Mouse (Mus musculus) cerebellum, postnatal 14 days (tissue): ENCODE data around the gene Cdk6.
"Not testable (repeated sequence)": the region's sequence is repeated elsewhere in the genome, so short reads cannot be mapped to it uniquely, and the experiment has no call there.

Source experiments
- DNase-seq, 2 experiments: peaks; one replicate each; pipeline ENCODE4 v3.0.0; 2021; ENCODE audit warnings: mixed read lengths in 2 of 2

Gene Cdk6

GRCm38 (mm10) chr5:3345540-3345939 lies 4.3 kb downstream of the Cdk6 start:
- DNase-seq = not testable (repeated sequence)

DNA sequence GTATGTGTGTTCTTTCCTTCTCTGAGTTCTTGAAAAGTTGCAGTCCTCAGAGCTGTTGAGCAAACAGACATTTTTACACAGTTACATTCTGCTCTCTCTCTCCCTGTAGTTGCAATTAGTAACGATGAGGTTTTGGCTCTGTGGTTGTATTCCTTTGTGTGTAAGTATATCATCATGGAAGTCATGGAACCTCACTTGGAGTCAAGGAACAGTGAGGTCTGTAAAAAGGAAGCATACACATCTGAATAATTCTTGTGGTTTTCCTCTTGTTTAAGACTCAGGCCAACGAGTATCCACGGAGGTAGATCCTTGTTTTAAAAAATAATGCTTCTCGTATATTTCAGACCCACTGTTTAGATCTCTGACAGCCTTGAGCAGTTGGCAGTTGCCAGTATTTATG lies 8.1 kb downstream of the Cdk6 start:
- DNase-seq = not testable (repeated sequence)

DNA sequence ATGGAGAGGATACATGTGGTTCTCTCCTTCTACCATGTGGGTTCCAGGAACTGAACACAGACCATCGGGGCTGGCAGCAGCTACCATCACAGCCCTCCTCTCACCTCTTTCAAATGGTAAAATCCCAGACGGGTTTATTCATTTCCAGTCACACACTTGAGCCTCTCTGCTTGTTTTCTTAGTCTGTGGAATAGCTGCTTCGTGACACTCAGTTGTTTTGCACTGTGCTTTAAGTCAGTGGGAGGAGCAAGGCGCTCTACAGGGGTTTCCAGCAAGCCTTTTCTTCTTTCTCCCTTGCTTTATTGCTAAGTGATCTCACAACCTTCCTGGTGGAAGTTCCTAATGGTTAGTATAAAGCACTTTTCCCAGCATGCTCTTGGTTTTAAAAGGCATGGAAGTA lies 10.6 kb downstream of the Cdk6 start:
- not testable (repeated sequence) for DNase-seq

GRCm38 (mm10) chr5:3352314-3352713 lies 11.0 kb downstream of the Cdk6 start:
- no peak for DNase-seq

DNA sequence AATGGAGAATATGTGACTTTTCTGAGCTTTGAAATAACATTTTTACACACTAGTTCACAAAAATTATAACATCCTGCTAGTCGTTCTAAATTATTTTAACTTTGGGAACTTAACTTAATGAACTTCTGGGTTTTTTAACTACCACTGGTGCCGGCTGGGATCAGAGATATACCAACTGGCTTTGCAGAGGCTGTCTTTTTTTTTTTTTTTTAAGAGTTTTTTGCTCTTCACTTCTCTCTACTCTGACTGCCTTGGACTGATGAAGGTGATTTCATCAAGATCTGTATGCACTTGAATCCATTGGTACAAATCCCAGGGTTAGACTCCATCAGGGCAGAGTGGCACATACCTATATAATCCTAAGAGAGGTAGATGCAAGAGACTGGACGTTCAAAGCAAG lies 11.5 kb downstream of the Cdk6 start:
- no peak for DNase-seq

DNA sequence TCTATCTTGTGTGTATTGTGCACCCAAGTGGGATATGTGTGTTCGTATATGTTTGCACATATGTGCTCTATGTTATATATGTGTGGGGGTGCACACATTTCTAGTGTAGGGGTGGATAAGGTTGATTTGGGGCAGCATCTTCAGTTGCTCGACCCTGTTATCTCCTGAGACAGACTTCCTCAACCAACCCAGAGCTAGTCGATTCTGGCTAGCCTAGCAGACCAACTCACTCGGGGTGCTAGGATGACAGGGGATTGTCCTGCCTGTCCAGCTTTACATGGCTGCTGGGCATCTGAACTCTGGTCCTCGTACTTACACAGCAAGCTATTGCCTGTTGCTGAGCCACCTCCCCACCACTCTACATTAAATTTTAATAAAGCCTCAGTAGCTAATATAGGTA lies 13.0 kb downstream of the Cdk6 start:
- no peak for DNase-seq

DNA sequence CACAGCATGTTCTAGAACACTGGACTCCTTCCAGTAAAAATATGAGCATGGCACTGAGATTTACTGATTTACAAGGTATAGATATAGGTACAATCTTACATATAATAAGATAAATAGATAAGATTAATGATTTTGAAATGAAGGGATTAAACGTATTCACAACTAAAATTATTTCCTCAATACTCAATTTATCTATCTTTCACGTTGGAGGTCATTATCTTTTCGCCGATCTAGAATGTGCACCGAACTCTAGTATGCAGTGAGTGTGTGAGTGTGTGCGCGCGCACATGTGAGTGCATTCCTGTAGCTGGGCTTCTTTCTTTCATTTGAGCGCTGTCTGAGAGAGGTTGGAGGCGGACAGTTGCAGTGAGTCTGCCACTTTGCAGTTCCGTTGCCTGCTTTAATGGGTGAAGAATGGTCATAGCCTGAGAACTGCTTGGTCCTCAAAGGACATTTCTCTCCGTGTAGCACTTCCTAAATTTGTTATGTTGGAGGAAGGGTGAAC lies 13.8 kb downstream of the Cdk6 start:
- DNase-seq = no peak

DNA sequence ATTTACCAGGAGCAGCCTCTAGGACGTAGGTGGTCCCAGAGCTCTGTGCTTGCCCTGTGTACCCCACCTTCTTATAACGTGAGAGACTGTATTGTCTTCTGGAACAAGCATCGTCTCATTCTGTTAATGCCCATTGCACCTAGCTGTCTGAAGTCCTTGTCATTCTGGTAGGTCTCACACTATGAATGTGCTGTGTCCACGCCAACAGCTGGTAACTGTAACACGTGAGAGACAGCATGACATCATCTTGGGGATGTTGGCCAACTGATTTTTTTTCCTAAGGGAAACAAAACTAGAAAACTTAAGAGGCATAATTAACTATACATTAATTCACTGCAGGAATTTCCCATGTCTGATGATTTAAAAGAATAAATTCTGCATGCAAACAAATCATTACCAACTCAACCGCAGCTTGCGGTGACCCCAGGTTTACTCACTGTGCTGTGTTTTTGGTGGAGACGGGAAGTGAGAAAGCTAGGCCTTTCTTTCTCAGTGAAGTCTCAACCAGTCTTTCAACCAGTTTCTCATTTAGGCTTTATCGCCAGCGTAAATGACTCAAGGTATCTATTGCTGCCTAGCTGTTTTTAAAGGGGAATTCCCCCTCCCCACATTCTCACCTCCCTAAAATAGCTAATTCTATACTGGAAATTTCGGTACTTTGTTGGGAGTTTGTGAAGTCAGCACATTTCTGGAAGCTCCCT lies 14.4 kb downstream of the Cdk6 start:
- DNase-seq = peak in 1 of 2 experiments; percentile 6

DNA sequence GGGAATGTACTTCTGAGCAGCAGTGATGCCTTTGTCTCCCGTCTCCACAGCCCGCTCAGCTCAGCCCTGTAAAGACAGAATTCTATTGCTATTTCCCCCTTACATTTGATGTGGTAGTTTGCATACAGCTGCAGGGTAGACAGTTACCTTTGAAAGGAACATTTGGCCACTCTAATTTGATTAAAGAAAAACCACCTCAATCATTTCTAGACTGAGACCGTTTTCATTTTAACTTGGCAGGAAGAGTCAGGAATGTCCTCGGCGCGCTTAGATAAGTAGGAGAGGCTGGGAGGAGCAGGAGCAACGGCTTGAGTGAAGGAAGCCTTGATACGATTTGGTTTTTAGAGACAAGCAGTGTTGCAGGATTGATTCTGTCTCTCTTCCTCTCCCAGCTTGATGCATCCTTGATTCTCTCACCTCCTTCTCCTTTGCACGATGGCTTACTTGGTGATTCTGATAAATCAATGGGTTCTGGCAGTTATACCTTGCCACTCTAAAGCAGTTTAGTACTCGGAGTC lies 15.0 kb downstream of the Cdk6 start:
- no peak for DNase-seq

GRCm38 (mm10) chr5:3357496-3357895 lies 16.2 kb downstream of the Cdk6 start:
- no peak for DNase-seq

- no peak for DNase-seq
Measured at GRCm38 (mm10) chr5:3358687-3359520, 17.6 kb downstream of the Cdk6 start.

GRCm38 (mm10) chr5:3359914-3360313 lies 18.6 kb downstream of the Cdk6 start:
- no peak for DNase-seq

GRCm38 (mm10) chr5:3361252-3361651 lies 20.0 kb downstream of the Cdk6 start:
- no peak for DNase-seq

GRCm38 (mm10) chr5:3362111-3362510 lies 20.8 kb downstream of the Cdk6 start:
- DNase-seq = no peak

DNA sequence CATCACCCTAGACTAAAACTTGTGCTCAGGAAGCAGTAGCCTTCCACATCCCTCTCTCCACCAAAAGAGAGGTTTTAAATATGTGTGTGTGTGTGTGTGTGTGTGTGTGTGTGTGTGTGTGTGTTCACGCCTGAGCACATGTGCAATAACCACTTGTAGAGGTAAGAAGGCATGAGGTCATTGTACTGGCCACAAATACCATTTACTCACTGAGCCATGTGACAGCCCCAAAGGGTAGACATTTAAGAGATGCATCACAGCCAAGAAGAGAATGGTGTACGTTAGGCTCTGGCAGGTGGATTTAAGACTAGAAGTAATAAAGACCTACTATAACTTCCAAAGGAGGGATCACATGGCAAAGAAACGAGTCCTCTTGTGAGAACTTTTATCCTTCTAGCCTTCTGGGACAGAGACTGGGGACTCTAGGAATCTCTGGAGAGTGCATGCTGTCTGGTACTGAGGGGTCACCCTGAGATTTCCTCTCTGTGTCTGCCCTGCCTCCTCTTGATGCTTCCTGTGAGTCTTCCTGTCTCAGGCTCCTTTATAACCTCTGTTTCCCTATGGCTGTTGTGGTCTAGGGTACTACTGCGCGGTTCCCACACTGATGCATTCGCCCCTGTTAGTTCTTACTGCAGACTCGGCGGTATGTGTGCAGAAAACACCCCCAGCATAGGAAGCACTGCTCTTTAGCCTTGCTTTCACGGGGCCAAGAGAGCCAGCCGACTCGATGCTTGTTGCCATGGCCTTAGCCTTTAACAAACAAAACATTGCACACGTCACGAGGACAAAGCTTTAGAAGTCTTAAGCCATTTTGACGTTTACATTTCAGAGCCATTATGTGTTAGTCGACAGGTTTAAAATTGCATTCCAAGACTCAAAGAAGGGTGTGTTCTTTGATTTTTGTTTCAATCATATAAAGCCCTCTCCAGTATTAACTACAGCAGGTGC lies 22.0 kb downstream of the Cdk6 start:
- DNase-seq = no peak

GRCm38 (mm10) chr5:3367045-3367444 lies 25.8 kb downstream of the Cdk6 start:
- no peak for DNase-seq

GRCm38 (mm10) chr5:3369317-3369716 lies 28.0 kb downstream of the Cdk6 start:
- no peak for DNase-seq

- DNase-seq = no peak
Measured at GRCm38 (mm10) chr5:3371212-3371611, 29.9 kb downstream of the Cdk6 start.

DNA sequence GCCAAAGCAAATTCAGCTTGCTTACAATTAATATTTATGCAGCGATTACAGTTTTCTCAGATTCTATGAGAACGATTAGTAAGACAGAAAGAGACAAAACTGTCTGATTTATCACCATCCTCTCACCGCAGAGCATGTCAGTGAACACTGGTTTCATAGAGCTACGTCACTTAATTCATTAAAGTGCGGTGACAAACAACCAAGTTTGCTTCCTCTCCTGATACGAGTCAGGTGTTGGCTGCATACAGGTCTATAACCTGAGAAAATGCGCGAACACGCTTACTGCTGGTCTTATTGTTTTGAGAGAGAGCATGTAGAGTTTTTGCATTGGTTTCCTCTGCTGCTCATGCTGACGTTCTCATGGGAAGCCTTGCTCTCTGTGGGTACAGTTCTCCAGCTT lies 31.9 kb downstream of the Cdk6 start:
- no peak for DNase-seq

DNA sequence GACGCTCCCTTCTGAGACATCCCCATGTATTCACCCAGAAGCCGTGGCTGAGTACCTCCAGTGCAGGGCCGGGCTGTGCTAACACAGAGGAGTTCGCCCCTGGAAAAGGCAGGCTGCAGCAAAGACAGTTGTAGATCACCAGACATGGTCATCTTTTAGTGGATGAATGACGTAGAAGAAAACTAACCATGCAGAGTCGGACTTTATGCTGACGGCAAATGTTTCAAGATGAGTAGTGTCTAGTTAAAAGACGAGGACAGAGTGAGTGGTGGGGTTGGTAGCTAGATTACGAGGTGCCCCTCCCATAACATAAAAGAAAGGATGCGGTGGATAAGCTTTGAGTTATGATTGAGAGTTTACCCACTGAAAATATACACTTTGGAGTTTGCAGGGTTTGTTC lies 33.5 kb downstream of the Cdk6 start:
- no peak for DNase-seq

DNA sequence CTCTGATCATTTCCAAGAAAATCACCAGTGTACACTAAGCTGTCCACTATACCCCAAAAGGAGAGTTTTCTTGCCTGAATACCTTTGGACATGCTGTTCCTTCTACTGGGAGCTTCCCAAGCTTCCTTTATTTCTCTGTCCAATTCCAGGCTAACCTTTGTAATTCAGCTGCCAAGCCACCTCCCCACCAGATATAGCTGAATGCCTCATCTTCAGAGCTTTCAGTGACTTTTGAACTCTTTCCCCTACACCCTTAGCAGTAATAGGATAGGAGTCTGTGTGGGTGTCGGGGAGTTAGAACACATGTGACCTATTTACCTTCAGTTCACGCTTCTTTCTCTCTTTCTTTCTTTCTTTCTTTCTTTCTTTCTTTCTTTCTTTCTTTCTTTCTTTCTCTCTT lies 34.9 kb downstream of the Cdk6 start:
- DNase-seq = no peak

GRCm38 (mm10) chr5:3379252-3379651 lies 38.0 kb downstream of the Cdk6 start:
- no peak for DNase-seq
